Mouse (Mus musculus) embryonic facial prominence, embryonic 14.5 days (tissue): ENCODE measurements around the gene Ttc3. TPM values are rescaled to one million over a fixed set of nuclear protein-coding genes. Genes with fewer than 3 reads are reported as not detected.

Experiments used
- ATAC-seq: fragments of 200-750 bp; cut with Nextera tagmentation; 2 replicates; pipeline ENCODE4 v1.8.0; 2017; ENCODE audit warnings: low read depth, moderate number of reproducible peaks, moderate TSS enrichment
- DNase-seq: peaks from one replicate; pipeline ENCODE4 v3.0.0-alpha.2; 2015; ENCODE audit warnings: low spot score
- H3K27ac ChIP-seq: fragments of 300-500 bp; sonication (generic); replicated peaks from 2 replicates; pipeline ENCODE4 v1.5.1; 2014; ENCODE audit warnings: low read depth, mild to moderate bottlenecking, low read length, moderate library complexity
- H3K27me3 ChIP-seq: fragments of 300-500 bp; sonication (generic); replicated peaks from 2 replicates; pipeline ENCODE4 v1.6.1; 2014; ENCODE audit warnings: low read length; ENCODE audit not compliant: control insufficient read depth, insufficient read depth
- H3K36me3 ChIP-seq: fragments of 300-500 bp; sonication (generic); 2 replicates; pipeline ENCODE4 v1.6.1; 2014; ENCODE audit warnings: low read length, mixed read lengths; ENCODE audit not compliant: control insufficient read depth, insufficient read depth
- H3K4me1 ChIP-seq: fragments of 300-500 bp; sonication (generic); 2 replicates; pipeline ENCODE4 v1.6.1; 2014; ENCODE audit warnings: antibody characterized with exemption, low read length; ENCODE audit not compliant: control insufficient read depth, insufficient read depth
- H3K4me2 ChIP-seq: fragments of 300-500 bp; sonication (generic); 2 replicates; pipeline ENCODE4 v1.6.1; 2014; ENCODE audit warnings: low read depth, mild to moderate bottlenecking, low read length, moderate library complexity, mixed read lengths
- H3K4me3 ChIP-seq: fragments of 300-500 bp; sonication (generic); 2 replicates; pipeline ENCODE4 v1.5.1; 2014; ENCODE audit warnings: low read depth, mild to moderate bottlenecking, low read length
- H3K9ac ChIP-seq: fragments of 300-500 bp; sonication (generic); 2 replicates; pipeline ENCODE4 v1.6.1; 2014; ENCODE audit warnings: low read depth, mild to moderate bottlenecking, low read length, moderate library complexity, mixed read lengths
- H3K9me3 ChIP-seq: fragments of 300-500 bp; sonication (generic); 2 replicates; pipeline ENCODE4 v1.6.1; 2016; ENCODE audit warnings: low read length; ENCODE audit not compliant: control insufficient read depth
- WGBS: fragments of 180-500 bp; shearing (Covaris S2); extraction: QIAGEN DNeasy Blood & Tissue Kit; methylation state at CpG from one replicate; pipeline ENCODE4 v1.1.7; 2014; 5-methylcytosine and 5-hydroxymethylcytosine counted together
- polyA plus RNA-seq: library from polyadenylated mRNA; unstranded; fragments of >200 nt; fragmentation: Nextera tagmentation; extraction: Ambion mirVana; gene quantifications from 2 replicates; pipeline ENCODE4 v1.2.1, GENCODE M21; 2014

Gene Ttc3
- polyA plus RNA-seq, 1 experiment from 2014 or later: 270 TPM

DNA sequence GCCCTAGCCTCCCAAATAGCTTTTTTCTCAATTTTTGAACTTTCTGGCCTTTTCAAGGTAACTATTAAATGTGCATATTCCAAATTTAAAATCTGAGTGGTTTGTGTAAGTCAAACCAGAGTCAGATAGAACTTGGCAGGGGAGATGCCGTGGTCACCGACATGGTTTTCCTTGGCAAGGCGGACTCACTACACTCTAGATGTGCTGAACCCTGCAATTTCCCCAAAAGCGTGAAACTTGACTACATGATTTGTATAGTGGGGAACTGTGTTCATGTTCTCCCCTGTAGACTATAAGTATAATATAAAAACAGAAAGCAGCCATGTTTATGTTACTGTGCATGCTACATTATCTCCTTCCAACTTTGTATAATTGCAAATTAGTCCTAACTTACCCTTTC, 58.5 kb downstream of the Ttc3 start:
- Histone ChIP-seq H3K27ac (no peak overlapping the region), H3K9me3 (no peaks in the 10 kb centered on the region), H3K9ac (no peak overlapping the region), H3K4me1 (no peaks in the 10 kb centered on the region), H3K4me3 (no peak overlapping the region), H3K27me3 (no peaks in the 10 kb centered on the region), H3K4me2 (no peak overlapping the region), H3K36me3 (peaks cover 91% of the 10 kb centered on the region)
- WGBS: 85% methylated on average over 4 of the region's 4 CpGs
- ATAC-seq: no peak; the same call in 1 of the 2 replicates
- DNase-seq: peak; percentile 63

DNA sequence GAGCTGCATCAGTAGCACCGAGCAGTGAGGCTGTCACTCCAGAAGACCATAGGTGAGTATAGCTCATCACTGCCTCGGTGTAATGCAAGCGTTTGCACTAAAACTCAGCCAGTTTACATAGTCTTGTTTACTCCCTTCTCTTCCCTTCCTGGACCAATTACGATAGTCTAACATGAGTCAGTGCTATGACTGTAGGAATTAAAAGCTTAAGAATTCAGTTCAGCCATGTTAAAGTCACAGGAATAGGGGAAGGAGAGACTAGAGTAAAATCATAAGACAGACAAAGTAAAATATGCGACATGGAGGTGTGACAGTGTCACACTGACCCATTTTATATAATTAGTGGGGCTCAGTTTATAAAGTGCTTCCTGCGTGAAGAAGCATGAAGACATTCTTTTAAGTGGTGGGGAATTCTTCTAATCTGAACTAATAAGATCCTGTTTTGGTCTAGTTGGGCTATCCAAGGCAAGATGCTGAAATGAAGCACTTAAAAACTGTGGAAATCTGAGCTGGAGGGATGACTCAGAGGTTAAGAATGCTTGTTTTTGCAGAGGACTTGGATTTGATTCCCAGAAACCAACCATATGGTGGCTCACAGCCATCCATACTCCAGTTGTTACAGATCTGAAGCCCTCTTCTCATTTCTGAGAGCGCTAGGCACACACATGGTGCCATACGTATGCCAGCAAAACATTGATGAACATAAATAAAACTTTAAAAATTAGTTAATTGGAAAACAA, 65.2 kb downstream of the Ttc3 start:
- Histone ChIP-seq H3K9ac (no peak overlapping the region), H3K27ac (no peak overlapping the region; the same call in 1 of the 2 replicates), H3K27me3 (no peaks in the 10 kb centered on the region), H3K9me3 (no peaks in the 10 kb centered on the region), H3K4me2 (no peak overlapping the region), H3K4me1 (no peaks in the 10 kb centered on the region), H3K36me3 (peaks cover 93% of the 10 kb centered on the region), H3K4me3 (no peak overlapping the region)
- DNase-seq (peak; percentile 73), ATAC-seq (peak; percentile 41; the same call in 1 of the 2 replicates)
- WGBS: 72% methylated on average over 8 of the region's 8 CpGs

DNA sequence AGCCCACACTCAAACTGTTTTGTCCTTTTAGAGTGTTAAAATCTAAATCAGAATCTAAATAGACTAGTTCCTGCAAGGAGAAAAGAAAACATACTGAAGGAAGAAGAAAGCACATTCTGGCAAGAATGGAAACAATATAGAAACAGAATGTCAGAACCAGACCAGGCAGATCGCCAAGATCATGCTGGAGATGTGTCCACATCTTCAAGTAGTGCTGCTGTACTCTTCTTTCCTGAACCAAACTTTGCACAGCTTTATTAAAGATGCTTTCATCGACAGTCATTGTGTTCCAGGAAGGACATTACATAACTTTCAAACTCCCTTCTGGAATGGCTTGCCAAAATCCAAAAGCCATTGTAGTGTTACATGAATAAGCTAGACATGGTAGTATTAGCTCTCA, 66.4 kb downstream of the Ttc3 start:
- no peak for ATAC-seq
- Histone ChIP-seq H3K4me3 (no peak overlapping the region), H3K4me1 (no peaks in the 10 kb centered on the region), H3K36me3 (peaks cover 89% of the 10 kb centered on the region), H3K27me3 (no peaks in the 10 kb centered on the region), H3K9ac (no peak overlapping the region), H3K9me3 (no peaks in the 10 kb centered on the region), H3K27ac (no peak overlapping the region), H3K4me2 (no peak overlapping the region)
- 90% methylated on average over 2 of the region's 2 CpGs for WGBS
- peak; percentile 26 for DNase-seq

DNA sequence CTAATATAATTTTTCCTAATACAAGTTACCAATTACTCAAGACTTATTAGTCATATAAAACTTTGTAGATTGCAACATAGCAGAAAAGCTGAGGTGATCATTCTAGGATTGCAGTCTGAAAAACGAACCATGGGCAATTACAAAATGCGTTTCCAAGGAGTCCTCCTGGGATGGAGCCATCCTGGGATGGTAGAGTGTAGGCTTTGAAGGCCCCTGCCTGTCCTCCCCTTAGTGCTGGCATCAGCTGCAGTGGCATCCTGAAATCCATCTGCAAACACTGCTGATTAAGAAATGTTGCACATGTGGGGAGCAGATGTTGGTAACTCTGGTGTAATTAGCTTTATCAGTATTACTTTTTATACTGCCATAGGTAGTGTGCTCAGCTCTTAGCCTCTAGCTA, 70.9 kb downstream of the Ttc3 start:
- no peak overlapping the region for H3K4me2 ChIP-seq
- H3K27ac ChIP-seq: no peak overlapping the region
- no peaks in the 10 kb centered on the region for H3K4me1 ChIP-seq
- peaks cover 81% of the 10 kb centered on the region for H3K36me3 ChIP-seq
- WGBS: 70% methylated on average over 2 of the region's 2 CpGs
- no peak overlapping the region for H3K9ac ChIP-seq
- no peak for DNase-seq
- H3K27me3 ChIP-seq: no peaks in the 10 kb centered on the region
- no peak for ATAC-seq
- no peak overlapping the region for H3K4me3 ChIP-seq
- H3K9me3 ChIP-seq: no peaks in the 10 kb centered on the region

DNA sequence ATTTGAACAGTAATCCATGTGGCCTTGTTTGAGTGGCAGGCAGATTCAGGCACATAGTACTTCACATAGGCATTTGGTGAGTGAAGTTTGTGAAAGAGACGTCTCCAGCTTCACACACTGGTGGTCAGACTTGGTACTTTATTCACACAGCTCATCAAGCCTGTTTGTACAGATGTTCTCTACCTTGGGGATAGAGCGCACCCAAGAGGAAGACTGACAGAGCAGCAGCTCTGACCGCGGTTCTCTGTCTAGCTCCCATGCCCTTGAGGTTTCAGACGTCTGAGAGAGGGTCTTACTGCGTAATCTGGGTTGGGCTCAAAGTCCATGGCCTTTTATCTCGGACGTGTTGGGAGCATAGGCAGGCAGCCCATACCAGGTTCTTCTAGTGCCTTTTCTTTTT, 78.7 kb downstream of the Ttc3 start:
- Histone ChIP-seq H3K36me3 (peaks cover 90% of the 10 kb centered on the region), H3K27ac (no peak overlapping the region), H3K27me3 (no peaks in the 10 kb centered on the region), H3K4me1 (no peaks in the 10 kb centered on the region), H3K9ac (no peak overlapping the region), H3K9me3 (no peaks in the 10 kb centered on the region), H3K4me2 (no peak overlapping the region), H3K4me3 (no peak overlapping the region)
- no peak for DNase-seq
- 78% methylated on average over 8 of the region's 8 CpGs for WGBS
- ATAC-seq: no peak

DNA sequence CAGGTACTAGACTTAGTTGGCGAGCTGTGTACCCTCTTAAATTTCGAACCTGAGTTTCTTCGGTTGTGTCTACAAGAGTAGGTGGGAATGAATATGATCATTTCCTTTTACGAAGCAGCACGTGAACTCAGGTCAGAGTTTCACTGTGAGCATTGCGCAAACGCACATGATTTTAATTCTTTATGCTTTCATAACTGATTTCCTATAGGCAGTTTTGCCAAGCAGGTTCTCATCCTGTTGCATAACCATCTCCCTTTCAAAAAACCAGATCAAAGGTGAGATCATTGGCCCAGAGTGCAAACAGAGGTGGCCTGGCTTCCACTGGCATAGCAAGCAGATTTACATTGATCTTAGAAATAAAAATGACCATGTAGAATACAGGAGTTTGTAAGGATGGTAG, 79.2 kb downstream of the Ttc3 start:
- H3K4me3 ChIP-seq: no peak overlapping the region
- no peaks in the 10 kb centered on the region for H3K9me3 ChIP-seq
- WGBS: 85% methylated on average over 7 of the region's 7 CpGs
- H3K27me3 ChIP-seq: no peaks in the 10 kb centered on the region
- H3K27ac ChIP-seq: no peak overlapping the region
- no peak overlapping the region for H3K9ac ChIP-seq
- H3K4me1 ChIP-seq: no peaks in the 10 kb centered on the region
- DNase-seq (no peak), ATAC-seq (no peak)
- H3K4me2 ChIP-seq: no peak overlapping the region
- H3K36me3 ChIP-seq: peaks cover 91% of the 10 kb centered on the region

DNA sequence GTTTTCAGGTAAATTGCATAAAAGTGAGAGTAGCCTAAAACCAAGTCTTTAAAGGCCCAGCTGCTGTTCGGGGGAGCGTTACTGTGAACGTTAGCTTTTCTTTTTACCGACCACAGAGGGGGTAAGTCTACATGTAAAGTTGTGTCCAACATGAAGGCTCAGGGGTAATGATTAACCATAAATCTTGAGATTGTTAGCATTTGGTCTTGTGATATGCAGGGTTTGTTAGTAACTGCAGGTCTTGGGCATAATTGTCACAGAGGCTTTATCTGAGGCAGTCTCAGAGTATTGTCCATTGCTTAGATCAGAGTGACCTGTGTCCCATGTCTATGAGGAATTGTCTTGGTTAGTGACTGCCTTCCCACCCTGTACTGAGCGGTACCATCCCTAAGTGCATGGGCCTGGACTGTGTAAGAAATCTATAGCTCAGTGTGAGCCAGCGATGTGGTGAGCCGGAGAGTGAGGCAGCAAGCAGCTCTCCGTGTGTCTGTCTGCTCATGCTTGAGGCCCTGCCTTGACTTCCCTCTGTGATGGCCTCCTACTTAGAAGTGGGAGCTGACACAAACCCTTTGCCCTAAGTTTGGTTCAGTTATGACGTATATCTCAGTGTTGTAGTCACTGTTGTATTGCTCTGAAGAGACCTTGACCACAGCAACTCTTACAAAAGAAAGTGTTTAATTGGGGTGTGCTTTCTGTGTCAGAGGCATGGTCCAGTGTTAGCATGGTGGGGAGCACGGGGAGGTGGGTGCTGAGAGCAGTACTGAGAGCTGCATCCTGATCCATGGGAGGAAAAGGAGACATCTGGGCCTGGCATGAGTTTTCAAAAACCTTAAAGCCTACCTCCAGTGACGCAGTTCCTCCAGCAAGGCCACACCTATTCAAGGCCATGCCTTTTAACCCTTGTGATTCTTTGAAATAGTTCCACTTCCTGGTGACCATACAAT, 81.4 kb downstream of the Ttc3 start:
- ATAC-seq: no peak
- no peak overlapping the region for H3K4me2 ChIP-seq
- 85% methylated on average over 11 of the region's 11 CpGs for WGBS
- no peaks in the 10 kb centered on the region for H3K4me1 ChIP-seq
- H3K4me3 ChIP-seq: no peak overlapping the region
- H3K36me3 ChIP-seq: peaks cover 96% of the 10 kb centered on the region
- no peaks in the 10 kb centered on the region for H3K9me3 ChIP-seq
- no peak overlapping the region for H3K9ac ChIP-seq
- H3K27me3 ChIP-seq: no peaks in the 10 kb centered on the region
- no peak overlapping the region for H3K27ac ChIP-seq
- no peak for DNase-seq

DNA sequence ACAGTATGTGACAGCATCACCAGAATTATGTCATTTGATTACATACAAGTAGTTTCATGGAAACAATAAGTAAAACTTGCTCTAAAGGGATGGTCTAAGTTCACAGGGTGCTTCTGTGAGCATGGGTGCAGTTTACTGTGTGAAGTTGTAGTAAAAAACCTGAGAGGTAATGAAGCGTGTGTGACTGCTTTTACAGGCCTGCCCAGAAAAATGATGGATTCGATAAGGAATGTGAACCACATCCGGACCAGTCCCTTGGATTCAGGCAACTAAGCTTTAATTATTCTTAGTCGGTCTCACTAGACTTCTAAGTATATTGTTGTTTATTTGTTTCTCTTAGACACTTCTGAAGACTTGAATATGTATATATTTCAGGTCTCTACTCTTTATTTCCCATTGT, 82.3 kb downstream of the Ttc3 start:
- no peaks in the 10 kb centered on the region for H3K9me3 ChIP-seq
- H3K36me3 ChIP-seq: peaks cover 97% of the 10 kb centered on the region
- DNase-seq: no peak
- no peak overlapping the region for H3K9ac ChIP-seq
- H3K27me3 ChIP-seq: no peaks in the 10 kb centered on the region
- H3K4me1 ChIP-seq: no peaks in the 10 kb centered on the region
- no peak overlapping the region for H3K27ac ChIP-seq
- H3K4me3 ChIP-seq: no peak overlapping the region
- no peak for ATAC-seq
- WGBS: 77% methylated on average over 4 of the region's 4 CpGs
- no peak overlapping the region for H3K4me2 ChIP-seq
